Mouse (Mus musculus): ENCODE results near the gene Gprc5c. TPM values are rescaled to one million over a fixed set of nuclear protein-coding genes. Genes with fewer than 3 reads are reported as not detected.

Gprc5c gene
- polyA plus RNA-seq, 1 experiment from 2014 or later: 10.4 TPM

DNA sequence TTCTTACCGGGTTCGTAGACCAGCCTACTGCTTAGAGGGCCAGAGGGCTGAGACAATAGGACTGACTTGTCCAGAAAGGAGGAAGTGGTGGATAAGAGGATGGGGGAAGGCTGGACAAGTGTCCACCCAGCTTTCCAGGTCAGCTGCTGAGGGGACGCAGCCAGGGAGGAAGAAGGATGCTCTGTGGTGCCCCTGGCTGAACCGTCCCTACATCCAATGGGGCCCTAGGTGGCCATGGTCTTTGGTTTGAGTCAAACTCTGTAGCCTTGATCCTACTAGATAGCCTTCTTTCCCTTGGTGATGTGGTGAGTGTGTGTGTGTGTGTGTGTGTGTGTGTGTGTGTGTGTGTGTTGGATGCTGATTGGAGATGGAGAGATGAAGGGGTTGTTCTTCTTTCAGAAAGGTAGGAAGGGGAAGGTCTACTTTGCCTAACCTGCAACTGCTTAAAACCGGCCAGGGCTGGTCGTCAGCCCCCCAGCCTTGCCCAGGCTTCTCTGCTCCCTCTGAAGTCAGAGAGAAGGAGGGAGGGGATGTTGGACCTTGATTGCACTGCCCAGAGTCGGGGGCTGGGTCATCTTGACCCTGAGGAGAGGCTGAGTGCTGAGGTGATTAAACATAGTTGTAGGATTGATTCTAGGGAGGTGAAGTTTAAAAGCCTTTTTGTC, 2.4 kb downstream of the Gprc5c start:
- ATAC-seq (no peak), DNase-seq (ENCODE audit: low spot score) (no peak)
- TF ChIP-seq EP300 (IDR thresholded peaks at IDR 0.05) (no peak), CTCF (IDR thresholded peaks at IDR 0.05) (no peak)
- Histone ChIP-seq H3K27ac (ENCODE audit: low read length) (no peak overlapping the region), H3K4me3 (ENCODE audit: low read depth, low read length) (peak overlapping the region; percentile 69), H3K4me2 (replicated peaks; ENCODE audit: low read depth, low read length) (peak overlapping the region; percentile 99), H3K9me3 (ENCODE audit: low read length) (no peaks in the 10 kb centered on the region), H3K36me3 (ENCODE audit: insufficient read depth, low read length) (no peaks in the 10 kb centered on the region), H3K27me3 (replicated peaks; ENCODE audit: insufficient read depth, low read length) (peaks cover 6% of the 10 kb centered on the region; the same call in 1 of the 2 replicates), H3K4me1 (ENCODE audit: insufficient read depth, low read depth, low read length) (no peaks in the 10 kb centered on the region), H3K9ac (replicated peaks; ENCODE audit: low read depth) (no peak overlapping the region)
- WGBS: 21% methylated on average over 7 of the region's 7 CpGs

DNA sequence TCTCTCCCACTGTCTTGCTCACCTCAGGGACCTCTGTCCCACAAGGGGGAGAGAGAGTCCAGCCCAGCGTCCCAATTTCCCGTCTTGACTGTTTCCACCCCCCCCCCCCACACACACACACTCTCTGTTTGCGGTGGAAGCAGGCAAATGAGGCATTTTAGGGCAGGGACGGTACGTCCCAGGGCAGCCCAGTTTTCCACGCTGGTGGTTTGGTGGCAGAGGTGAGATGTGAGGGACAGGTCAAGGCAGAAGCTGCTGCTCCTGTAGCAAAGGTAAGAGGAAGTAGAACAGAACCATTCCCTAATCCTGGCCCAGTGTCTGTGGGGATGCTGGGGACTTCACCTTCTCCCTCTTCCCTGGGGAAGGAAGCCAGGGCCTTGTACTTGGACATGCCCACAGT, 3.6 kb downstream of the Gprc5c start:
- H3K4me1 ChIP-seq (ENCODE audit: insufficient read depth, low read depth, low read length): no peaks in the 10 kb centered on the region
- H3K9ac ChIP-seq (replicated peaks; ENCODE audit: low read depth): no peak overlapping the region
- H3K9me3 ChIP-seq (ENCODE audit: low read length): no peaks in the 10 kb centered on the region
- ATAC-seq: no peak
- TF ChIP-seq CTCF (IDR thresholded peaks at IDR 0.05) (no peak), EP300 (IDR thresholded peaks at IDR 0.05) (no peak)
- no peak overlapping the region for H3K4me3 ChIP-seq (ENCODE audit: low read depth, low read length)
- 62% methylated on average over 5 of the region's 6 CpGs for WGBS
- DNase-seq (ENCODE audit: low spot score): no peak
- no peaks in the 10 kb centered on the region for H3K36me3 ChIP-seq (ENCODE audit: insufficient read depth, low read length)
- H3K27ac ChIP-seq (ENCODE audit: low read length): no peak overlapping the region
- H3K27me3 ChIP-seq (replicated peaks; ENCODE audit: insufficient read depth, low read length): peaks cover under 1% of the 10 kb centered on the region; the same call in 1 of the 2 replicates
- H3K4me2 ChIP-seq (replicated peaks; ENCODE audit: low read depth, low read length): no peak overlapping the region

DNA sequence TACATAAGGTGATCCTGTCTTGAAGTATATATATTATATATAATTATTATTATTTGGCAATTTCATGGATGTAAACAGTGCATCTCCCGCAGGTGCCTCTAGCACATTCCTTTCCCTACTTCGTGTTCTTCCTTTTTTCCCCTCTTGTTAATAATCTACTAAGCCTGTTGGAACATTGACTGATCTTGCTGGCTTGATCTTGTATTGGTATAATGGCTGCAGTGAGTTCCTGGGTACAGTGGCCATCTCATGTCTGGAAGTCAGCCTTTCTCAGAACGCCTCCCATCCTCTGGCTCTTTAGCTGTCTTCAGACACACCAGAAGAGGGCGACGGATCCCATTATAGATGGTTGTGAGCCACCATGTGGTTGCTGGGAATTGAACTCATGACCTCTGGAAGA, 5.2 kb downstream of the Gprc5c start:
- no peak overlapping the region for H3K4me2 ChIP-seq (replicated peaks; ENCODE audit: low read depth, low read length)
- ATAC-seq (no peak), DNase-seq (ENCODE audit: low spot score) (no peak)
- H3K9ac ChIP-seq (replicated peaks; ENCODE audit: low read depth): no peak overlapping the region
- WGBS: 81% methylated on average over 5 of the region's 5 CpGs
- no peak overlapping the region for H3K4me3 ChIP-seq (ENCODE audit: low read depth, low read length)
- TF ChIP-seq EP300 (IDR thresholded peaks at IDR 0.05) (no peak), CTCF (IDR thresholded peaks at IDR 0.05) (no peak)
- no peaks in the 10 kb centered on the region for H3K9me3 ChIP-seq (ENCODE audit: low read length)
- H3K36me3 ChIP-seq (ENCODE audit: insufficient read depth, low read length): no peaks in the 10 kb centered on the region
- H3K27ac ChIP-seq (ENCODE audit: low read length): no peak overlapping the region
- H3K27me3 ChIP-seq (replicated peaks; ENCODE audit: insufficient read depth, low read length): no peaks in the 10 kb centered on the region
- H3K4me1 ChIP-seq (ENCODE audit: insufficient read depth, low read depth, low read length): no peaks in the 10 kb centered on the region

DNA sequence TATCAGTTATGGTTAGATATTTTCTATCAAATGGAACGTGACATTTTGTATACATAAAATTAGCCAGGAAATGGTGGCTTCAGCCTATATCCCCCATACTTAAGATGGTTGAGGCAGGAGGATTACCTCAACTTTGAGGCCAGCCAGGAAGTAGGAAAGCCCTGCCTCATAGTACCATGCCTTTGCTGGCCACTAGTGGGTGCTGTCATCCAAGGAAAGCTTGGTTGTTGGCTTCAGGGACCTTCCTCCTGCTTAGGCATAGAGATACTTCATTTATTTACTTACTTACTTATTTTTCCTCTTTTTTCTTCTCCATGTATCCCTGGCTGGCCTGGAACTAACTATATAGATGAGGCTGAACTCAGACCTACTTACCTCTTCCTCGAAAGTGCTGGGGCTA, 7.7 kb downstream of the Gprc5c start:
- DNase-seq (ENCODE audit: low spot score) (no peak), ATAC-seq (no peak)
- Histone ChIP-seq H3K27me3 (replicated peaks; ENCODE audit: insufficient read depth, low read length) (no peaks in the 10 kb centered on the region), H3K27ac (ENCODE audit: low read length) (no peak overlapping the region), H3K4me2 (replicated peaks; ENCODE audit: low read depth, low read length) (no peak overlapping the region), H3K36me3 (ENCODE audit: insufficient read depth, low read length) (no peaks in the 10 kb centered on the region), H3K9me3 (ENCODE audit: low read length) (no peaks in the 10 kb centered on the region), H3K4me3 (ENCODE audit: low read depth, low read length) (no peak overlapping the region), H3K4me1 (ENCODE audit: insufficient read depth, low read depth, low read length) (no peaks in the 10 kb centered on the region), H3K9ac (replicated peaks; ENCODE audit: low read depth) (no peak overlapping the region)
- TF ChIP-seq CTCF (IDR thresholded peaks at IDR 0.05) (peak; percentile 61), EP300 (IDR thresholded peaks at IDR 0.05) (no peak)
- WGBS: 84% methylated on average over 2 of the region's 2 CpGs

DNA sequence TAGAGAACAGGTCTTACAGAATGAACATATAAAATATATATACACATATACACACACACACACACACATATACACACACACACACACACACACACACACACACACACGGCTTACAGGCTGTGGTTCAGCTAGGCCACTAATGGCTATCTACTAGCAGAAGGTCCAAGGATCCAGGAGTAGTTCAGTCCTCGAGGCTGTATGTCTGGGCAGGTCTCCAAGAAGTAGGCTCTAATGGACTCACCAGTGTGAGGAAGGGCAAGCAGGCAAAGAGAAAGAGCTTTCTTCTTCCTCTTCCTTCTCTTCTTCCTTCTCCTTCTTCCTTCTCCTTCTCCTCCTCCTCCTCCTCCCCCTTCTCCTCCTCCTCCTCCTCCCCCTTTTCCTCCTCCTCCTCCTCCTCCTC, 10.1 kb downstream of the Gprc5c start:
- Histone ChIP-seq H3K27me3 (replicated peaks; ENCODE audit: insufficient read depth, low read length) (no peaks in the 10 kb centered on the region), H3K9ac (replicated peaks; ENCODE audit: low read depth) (no peak overlapping the region), H3K4me3 (ENCODE audit: low read depth, low read length) (no peak overlapping the region), H3K27ac (ENCODE audit: low read length) (no peak overlapping the region), H3K4me2 (replicated peaks; ENCODE audit: low read depth, low read length) (no peak overlapping the region), H3K9me3 (ENCODE audit: low read length) (no peaks in the 10 kb centered on the region), H3K4me1 (ENCODE audit: insufficient read depth, low read depth, low read length) (no peaks in the 10 kb centered on the region), H3K36me3 (ENCODE audit: insufficient read depth, low read length) (no peaks in the 10 kb centered on the region)
- WGBS: 30% methylated on average over 2 of the region's 2 CpGs
- no peak for DNase-seq (ENCODE audit: low spot score)
- TF ChIP-seq CTCF (IDR thresholded peaks at IDR 0.05) (no peak), EP300 (IDR thresholded peaks at IDR 0.05) (no peak)
- no peak for ATAC-seq

DNA sequence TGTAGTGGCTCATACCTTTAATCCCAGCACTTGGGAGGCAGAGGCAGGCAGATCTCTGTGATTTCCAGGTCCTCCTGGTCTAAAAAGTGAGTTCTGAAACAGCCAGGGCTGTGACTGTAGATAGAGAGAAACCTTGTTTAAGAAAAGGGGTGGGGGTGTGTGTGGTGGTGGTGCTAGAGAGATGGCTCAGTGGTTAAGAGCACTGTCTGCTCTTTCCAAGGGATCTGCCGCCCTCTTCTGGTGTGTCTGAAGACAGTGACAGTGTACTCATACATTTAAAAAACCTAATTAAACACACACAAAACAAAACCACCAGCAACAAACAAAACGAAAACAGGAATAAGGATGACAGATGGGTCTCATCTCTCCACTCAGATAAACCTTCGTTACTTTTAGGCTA, 11.7 kb downstream of the Gprc5c start:
- Histone ChIP-seq H3K36me3 (ENCODE audit: insufficient read depth, low read length) (no peaks in the 10 kb centered on the region), H3K9ac (replicated peaks; ENCODE audit: low read depth) (no peak overlapping the region), H3K4me1 (ENCODE audit: insufficient read depth, low read depth, low read length) (peaks cover 9% of the 10 kb centered on the region; the same call in 1 of the 2 replicates), H3K27me3 (replicated peaks; ENCODE audit: insufficient read depth, low read length) (no peaks in the 10 kb centered on the region), H3K9me3 (ENCODE audit: low read length) (no peaks in the 10 kb centered on the region), H3K27ac (ENCODE audit: low read length) (no peak overlapping the region), H3K4me2 (replicated peaks; ENCODE audit: low read depth, low read length) (no peak overlapping the region), H3K4me3 (ENCODE audit: low read depth, low read length) (no peak overlapping the region)
- DNase-seq (ENCODE audit: low spot score): no peak
- TF ChIP-seq CTCF (IDR thresholded peaks at IDR 0.05) (peak; percentile 15; the same call in 1 of the 2 replicates), EP300 (IDR thresholded peaks at IDR 0.05) (no peak)
- ATAC-seq: no peak
- WGBS: 76% methylated on average over 3 of the region's 3 CpGs

Data from lung, postnatal 0 days (tissue).